Mouse (Mus musculus): Measurements from ENCODE around the gene Lgals12.

Lgals12 gene

DNA sequence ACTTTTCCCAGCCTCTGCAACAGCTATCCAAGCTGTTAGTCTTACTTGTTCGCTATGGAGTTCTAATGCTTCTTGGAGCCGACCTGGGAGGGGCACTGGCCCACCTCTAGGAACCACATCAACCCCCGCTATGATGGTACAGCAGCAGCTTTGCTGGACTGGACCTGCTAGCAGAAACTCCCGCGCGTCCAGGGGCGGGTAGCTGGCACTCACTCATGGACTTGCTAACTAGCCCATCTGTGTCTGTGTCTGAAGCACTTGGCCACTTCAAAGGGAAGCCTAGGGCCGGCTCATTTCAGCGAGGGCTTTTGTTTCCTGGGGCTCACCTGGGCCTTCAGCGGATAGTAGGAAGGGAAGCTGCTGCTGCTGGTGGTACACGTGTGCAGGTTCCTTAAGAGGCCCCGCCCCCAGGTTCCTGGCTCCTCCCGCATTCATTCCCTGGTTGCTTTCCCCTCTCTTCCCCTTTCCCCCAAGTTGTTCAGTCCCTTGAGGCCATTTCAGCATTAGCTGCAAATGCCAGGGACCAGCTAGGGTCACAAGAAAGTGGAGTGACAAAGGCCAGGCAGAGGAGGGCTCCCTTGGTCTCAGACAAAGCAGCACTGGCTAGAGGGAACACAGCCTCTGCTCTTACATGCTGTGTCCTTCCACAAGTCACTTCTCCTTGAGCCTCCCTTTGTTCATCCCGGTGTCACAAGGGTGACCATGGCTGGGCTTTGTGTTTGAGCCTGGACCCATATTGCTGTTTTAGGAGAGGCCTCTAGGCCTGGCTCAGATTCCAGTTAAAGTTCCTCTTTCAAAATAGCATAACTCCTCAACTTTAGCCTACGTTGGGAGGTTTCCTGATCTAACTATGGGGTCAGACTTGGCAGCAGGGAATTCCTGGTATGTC is at the start of gene Lgals12:
TSS of gene Lgals12 (minus strand) at position 393 of the 889 bp plus-strand sequence.
- DNase-seq (ENCODE audit: low spot score in 2 of 2) = peak in 1 of 2 experiments; percentile 63

DNA sequence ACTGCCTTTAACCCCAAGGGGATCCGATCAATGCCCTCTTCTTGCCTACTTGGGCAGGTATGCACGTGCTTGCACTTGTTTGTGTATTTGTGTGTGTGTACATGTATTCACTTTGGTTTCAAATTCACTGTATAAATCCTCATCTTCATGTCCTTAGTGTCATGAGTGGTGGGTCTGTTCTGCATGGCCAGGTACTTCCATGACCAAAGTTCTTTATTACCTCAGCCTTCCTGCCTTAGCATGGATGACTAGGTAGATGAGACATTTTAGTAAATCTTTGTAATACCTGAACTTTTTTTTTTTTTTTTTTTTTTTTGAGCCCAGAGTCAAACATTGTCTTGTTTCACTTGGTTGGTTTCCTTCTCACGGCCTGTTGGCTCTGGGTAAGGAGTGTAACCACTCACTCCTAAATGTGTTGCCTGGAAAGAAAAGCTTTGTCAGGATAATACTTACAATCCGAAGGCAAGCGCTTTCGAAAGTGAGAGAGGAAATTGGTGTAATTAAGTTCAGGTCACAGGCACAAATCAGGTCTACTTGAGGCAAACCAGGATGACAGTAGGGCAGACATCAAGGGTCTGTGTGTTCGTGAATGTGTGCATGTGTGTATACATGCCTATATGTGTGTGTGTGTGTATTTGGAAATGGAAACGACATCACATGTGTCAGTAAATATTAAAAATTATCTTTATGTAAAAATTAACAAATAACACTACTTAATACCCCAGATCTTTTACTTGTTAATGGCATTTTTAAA is 42.1 kb upstream of the Lgals12 start:
- DNase-seq (ENCODE audit: low spot score in 2 of 2) = no peak

DNA sequence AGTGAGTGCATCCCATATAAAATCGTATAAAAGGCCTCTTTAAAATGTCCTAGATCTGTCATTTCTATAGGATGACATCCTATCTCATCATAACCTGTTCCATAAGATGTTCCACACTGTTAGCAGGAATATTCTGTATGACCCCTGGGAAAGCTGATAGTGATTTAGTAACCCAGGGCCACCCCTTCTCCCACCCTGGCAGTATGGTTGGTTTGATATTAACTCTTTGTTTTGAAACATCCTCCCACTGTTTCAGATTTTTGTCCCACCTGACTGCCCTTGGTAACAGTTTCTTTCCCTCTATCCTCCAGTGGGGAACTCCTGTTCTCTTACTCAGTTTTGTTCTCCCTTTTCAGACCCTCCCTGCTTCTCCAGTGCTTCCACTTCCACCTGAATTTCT is 26.8 kb upstream of the Lgals12 start:
- DNase-seq (ENCODE audit: low spot score in 2 of 2) = no peak

DNA sequence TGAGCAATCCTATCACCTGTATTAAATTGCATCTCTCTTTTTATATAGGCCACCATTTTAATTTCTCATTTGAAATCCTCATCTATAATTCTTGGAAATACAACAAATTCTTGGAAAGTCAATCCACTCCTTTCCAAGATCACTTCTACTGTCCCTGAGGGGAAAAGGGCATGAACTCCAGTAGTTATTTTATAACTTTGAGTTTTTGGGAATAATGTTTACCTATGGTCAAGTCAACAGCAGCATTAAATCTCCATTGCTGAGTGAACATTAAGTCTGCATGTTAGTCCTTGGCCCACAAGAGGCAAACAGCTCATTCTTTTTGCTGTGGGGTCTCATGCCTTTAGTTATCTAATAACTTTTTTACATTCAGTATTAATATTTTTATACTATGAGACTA is 26.0 kb upstream of the Lgals12 start:
- DNase-seq (ENCODE audit: low spot score in 2 of 2) = no peak

DNA sequence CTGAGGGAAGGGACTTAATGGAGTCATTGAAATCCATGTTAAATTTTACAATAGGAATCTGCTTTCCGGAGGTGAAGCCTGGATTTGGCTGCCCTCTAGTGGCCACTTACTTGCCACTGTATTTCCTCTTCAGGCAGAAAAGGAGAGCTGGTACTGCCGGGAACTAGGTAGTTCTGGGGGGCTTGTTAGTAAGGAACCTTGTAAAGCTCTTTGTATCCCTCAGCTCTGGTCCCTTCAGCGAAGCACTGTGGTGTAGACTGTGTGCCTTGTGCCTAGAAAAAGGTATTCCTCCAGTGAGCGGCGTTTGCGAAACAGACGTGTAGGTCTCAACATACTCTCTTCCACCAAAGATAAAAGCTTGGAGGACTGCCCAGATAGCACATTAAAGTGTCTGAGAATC is 10.7 kb upstream of the Lgals12 start:
- peak in 1 of 2 experiments; percentile 75 for DNase-seq (ENCODE audit: low spot score in 2 of 2)

DNA sequence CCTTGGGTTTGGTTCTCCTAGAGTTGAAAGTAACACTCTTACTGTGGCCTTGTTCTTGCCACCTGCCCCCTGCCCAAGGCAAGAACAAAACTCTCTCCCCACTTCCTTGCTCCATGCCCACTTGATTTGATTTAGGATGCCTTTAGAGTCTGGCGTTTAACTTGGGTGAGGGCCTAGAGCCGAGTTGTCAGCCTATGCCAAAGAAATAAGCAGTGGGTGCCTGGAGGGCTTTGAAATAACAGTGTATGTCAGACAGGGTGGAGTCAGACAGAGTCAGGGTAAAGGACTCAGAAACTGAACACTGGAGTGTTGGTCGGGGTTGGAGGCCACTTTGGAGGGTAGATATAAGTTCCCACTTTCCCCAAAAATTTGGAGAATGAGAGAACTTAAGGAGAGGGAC is 10.1 kb upstream of the Lgals12 start:
- DNase-seq (ENCODE audit: low spot score in 2 of 2) = no peak

DNA sequence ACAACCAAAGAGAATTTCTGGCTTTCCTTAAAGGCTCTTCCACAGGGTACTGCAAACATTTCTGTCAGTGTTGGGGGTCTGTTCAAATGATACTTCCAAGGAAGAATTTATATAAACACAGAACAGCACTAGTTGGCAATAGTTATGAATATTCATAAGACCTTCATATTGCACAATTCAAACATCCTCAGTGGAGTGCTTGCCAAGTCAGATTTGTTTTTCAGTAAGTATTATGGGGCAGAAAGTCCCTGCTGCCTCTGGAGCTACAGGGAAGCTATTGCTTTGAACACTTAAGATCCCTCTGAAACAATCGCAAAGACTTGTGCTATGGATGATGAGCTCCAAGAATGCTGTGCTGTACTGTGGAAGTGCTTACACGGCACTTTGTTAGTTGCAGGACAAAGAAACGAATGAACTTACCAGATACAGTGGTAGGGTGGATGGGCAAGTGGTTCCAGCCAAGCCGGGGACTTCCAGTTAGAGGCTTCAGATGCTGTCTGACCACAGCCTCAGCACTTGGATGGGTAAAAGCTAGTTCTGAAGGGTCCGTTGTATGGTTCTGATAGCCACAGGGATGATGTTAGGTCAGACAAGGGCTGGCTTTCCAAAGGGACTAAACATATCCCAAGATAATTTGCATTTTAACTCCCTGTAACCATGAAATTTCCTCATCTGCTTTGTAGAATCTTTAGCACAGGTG is 9.4 kb upstream of the Lgals12 start:
- no peak for DNase-seq (ENCODE audit: low spot score in 2 of 2)

DNA sequence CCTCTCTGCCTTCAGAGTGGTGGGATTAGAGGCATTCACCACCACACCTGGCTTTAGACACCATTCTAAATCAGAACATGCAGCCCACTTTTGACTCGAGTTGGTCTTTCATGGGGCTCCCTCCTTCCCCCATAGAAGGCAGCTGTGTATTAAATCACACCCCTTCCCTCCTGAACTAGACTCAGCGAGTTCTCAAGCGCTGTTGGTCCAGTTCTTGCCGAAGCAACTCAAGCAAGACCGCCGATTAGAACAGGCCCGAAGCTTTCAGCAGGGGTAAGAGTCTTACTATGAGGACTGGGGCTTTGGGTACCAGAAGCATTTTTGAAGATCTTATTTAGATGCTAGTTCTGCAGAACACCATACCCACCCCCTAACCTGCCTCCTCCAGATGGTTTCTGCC is 6.2 kb upstream of the Lgals12 start:
- no peak for DNase-seq (ENCODE audit: low spot score in 2 of 2)

DNA sequence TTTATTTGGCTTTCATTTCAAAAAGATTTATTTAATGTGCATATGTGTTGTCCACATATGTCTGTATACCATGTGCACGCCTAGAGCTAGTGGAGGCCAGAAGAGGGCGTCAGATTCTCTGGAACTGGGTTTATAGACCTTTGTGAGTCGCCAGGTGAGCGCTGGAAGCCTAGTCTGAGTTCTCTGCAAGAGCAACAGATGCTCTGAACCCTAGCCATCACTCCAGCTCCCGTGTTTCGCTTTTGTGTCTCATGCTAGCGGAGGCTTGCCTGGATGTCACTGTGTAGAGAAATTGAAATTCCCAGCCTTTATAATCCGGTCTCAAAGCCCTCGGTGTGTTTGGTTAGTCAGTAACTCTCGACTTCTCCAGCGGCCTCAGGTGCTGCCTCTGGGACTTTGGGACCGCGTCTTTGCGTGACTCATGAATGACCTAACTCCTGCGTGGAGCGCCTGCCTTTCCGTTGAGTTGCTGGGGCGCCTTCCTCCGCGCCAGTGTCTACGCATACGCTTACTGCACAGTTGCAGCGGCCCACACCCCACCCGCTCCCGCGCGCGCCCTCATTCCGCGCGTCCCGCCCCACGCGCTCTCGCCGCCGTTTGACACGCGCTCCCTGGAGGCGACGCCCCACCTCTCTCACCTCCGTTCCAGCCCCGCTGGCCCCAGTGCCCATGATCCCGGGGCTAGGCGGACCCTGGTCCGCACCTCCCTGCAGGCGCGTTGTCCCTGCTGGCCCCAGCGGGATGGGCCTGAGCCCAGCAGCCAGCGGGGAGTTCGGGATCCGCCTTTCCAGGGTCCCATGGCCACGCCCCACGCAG is 5.2 kb upstream of the Lgals12 start, which contains the start of gene Hrasls5:
TSS of gene Hrasls5 (plus strand) at position 600 of the 816 bp plus-strand sequence.
- DNase-seq (ENCODE audit: low spot score in 2 of 2) = peak in 1 of 2 experiments; percentile 62

DNA sequence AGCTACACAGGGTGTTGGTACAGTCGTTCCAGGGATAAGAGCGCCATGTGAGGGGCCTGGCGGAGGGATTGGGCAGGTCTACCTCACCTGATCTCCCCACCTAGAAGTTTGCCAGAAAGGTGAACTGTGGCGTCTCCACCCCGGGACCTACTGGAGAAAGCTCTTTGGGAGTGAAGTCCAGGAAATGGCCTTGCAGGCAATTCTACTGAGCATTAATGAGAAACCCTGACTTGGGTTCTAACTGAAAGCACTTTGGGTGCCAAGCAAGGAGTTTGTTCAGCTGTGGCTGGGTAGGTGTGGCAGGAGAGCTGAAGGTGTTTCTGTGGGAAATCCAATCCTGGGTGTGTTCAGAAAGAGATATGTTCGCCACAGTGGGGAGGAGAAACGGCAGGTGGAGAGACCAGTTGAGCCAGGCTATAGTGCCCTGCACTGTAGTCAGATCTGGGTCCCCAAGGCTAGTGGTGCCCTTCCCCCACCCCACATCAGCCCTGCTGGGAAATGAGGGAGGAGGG is 753 bp upstream of the Lgals12 start:
- no peak for DNase-seq (ENCODE audit: low spot score in 2 of 2)

DNA sequence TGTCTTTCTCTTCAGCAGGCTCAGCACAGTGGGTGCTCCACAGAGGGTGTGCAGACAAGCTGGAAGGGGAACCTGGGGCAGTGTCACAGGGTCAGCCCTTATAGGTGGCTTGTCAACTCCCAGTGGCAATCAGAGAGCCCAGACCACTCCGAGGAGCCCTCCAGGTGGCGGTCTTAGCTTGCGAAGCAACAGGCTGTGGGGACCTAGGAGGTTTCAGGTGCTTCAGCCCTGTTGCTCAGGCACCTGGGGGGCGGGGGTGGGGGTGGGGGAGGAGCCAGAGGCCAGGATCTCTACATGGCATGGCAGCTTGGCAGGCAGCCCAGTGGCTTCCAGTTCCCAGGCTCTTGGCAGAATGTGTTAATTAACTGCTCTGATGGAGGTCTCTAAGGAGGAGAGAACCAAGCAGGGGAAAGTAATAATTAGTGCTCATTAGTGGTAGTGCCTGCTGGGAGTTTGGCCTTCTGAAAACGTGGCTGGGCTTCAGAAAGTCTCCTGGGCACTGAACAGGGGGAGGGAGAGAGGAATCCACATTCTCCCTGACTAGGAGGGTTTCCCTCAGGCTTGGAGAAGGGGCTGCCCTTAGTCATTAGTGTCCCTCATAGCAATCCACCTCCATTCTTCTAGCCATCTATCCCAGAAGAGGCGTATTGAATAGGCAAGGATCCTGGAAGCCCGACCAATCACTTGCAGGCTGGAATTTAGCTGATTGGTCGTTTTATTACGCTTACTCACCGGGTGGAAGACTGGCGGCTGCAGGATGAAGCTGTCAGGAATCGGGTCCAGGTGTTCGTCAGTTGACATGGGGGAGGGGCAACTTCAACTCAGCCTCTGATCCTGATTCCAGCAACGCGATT is 836 bp downstream of the Lgals12 start:
- peak; percentile 63 to 70 for DNase-seq (ENCODE audit: low spot score in 2 of 2)

DNA sequence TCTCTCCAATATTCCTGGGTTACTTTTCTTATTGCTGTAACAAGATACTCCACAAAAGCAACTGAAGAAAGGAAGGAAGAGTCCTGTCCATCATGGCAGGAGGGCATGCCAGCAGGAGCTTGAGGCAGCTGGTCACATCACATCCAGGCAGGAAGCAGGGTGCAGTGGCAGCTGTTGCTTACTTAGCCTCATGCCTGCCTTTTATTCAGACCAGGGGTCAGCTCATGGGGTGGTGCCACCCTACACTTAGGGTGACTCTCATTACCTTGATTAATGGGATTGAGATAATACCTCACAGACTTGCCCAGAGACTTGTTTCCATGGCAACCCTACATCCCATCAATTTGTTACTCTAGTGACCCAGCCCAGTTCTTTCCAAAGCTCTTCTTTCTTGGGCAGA is 2.0 kb downstream of the Lgals12 start:
- DNase-seq (ENCODE audit: low spot score in 2 of 2) = no peak

DNA sequence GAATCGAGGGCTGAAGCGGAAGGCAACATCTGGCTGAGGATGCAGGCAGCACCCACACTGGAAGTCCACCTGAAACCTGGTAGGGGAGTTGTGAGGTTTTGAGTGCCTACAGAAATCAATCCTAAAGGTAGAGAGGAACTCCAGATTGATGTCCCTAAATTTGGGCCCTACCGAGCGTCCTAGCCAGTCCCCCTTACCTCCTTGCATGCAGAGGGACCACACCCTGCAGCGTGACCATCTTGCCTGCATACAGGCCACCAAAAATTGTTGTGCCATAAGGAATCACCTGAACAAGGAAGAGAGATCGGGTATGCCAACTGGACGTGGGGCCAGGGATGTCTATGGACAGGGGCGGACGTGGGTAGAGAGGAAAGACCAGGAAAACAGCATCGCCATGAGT is 2.9 kb downstream of the Lgals12 start:
- no peak for DNase-seq (ENCODE audit: low spot score in 2 of 2)

DNA sequence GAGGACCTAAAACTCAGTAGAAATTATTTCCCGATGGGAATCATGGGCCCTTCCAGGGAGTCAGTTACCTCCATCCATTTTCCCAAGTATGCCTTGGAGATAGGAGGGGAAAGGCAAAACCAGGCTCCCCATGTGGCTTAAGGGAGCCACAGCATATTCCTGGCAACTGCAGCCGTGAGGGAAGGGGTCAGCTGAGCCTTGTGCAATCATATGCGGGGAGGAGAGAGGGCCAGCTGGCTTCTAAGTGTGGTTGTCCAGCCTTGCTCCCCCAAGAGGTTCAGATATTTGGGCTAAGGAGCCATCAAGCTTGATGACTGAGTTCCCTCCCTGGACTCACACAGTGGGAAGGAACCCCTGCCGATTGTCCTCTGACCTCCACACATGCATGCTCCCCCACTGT is 5.4 kb downstream of the Lgals12 start:
- DNase-seq (ENCODE audit: low spot score in 2 of 2) = no peak

DNA sequence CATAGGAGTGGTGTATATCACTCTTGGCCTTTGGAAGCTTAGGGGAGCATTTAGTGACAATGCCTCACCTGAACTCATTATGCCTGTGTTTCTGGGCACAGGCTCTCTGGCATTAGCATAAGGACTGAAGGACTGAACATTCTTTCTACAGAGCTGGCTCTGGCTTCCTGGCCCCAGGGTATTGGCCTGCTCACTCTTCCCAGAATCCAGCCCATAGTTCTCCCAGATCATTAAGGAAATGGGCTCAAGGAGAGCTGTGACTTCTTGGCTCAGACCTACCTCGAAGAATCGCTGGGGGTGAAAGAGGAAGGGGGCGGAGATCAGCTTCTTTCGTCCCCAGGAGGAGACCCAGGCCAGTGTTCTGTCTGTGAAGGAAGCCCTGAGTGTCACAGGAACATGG is 8.5 kb downstream of the Lgals12 start:
- no peak for DNase-seq (ENCODE audit: low spot score in 2 of 2)

DNA sequence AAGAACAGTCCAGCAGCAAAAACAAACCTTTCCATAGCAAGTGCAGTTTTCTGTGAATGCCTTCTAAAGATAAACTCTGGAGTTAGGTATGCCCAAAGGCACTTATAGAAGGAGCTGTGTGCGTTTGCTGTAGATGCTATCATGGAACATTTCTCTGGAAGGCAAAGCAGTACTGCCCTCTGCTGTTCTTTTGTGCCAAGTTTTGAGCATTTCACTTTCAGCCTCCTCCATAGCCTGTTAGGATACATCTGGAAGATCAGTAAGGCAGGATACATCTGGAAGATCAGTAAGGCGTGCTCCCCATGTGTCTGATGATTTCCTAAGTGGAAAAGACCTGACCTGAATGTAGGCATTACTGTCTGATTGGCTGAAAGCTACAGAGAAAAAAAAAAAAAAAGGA is 11.5 kb downstream of the Lgals12 start:
- peak in 1 of 2 experiments; percentile 80 for DNase-seq (ENCODE audit: low spot score in 2 of 2)

DNA sequence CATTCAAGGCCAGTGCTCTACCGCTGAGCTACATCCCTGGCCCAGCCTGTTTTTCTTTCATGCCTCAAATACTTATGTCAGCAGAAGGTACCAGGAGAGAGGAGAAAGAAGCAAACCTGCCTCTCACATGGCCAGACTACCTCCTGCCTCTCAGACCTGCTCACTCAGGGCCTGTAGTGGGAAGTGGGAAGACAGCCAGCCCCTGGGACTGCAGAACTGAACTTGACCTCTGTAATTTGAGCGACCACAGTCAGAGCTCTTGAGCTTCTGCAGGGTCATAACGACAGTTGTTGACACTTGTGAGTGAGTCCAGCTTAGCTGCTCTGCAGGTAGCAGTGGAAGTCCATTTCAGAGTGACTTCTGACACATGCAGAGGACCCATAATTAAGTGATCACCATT is 15.0 kb downstream of the Lgals12 start:
- DNase-seq (ENCODE audit: low spot score in 2 of 2) = no peak

DNA sequence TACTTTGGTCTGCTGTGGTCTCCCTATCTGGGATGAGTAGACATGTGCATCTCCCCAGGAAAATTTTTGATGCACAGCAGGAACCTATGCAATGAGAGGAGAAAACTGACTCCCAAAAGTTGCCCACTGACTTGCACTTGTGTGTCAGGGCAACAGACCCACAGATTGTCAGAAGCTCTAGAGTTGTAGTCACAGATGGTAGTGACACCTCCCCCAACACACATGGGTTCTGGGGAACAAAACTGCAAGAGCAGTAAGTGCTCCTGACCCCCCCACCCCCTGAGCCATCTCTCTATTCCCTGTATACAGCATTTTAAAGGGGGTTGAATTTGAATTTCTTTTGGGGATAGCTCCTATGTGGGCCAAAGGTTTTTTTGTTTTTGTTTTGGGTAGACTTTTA is 16.2 kb downstream of the Lgals12 start:
- DNase-seq (ENCODE audit: low spot score in 2 of 2) = no peak

DNA sequence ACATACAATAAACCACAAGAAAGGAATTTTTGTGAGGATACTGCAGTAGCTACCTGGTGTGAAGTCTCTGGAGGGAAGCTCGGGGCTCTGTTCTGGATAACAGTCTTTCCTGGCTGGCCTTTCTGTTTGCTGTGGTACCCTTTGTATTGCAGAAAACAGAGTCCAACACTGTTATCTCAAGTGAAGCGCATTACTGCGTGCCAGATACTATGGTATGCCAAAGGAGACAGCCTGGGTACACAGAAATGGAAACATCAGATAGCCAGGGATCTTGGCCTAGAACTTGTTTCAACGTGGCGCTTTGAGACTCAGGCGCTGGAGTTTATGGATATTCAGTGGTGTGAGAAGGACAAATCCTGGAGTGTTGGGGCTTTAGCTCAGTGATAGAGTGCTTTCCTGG is 21.2 kb downstream of the Lgals12 start:
- no peak for DNase-seq (ENCODE audit: low spot score in 2 of 2)

DNA sequence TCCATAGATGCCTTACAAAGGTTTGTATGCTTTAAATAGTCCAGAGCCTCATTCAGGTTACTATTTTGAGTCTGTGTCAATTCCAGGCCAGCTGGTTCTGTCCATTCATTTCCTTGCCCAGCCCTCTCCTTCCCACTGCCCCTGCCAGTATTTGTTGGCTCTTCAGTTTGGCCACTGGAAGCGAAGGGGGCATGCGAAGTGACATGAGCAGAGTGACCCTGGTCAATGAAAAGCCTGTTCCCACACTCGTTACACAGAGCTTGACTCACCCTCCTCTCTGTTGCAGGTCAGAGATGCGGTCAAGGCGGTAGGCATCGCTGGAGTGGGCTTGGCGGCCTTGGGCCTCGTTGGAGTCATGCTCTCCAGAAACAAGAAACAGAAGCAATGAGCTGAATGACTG is 21.7 kb downstream of the Lgals12 start:
- no peak for DNase-seq (ENCODE audit: low spot score in 2 of 2)
